Mouse (Mus musculus): ENCODE data around the gene Olfr1371. TPM values are rescaled to one million over a fixed set of nuclear protein-coding genes. Genes with fewer than 3 reads are reported as not detected.
A peak's percentile ranks its signal among the peaks of the same experiment; 100 is the strongest.

Olfr1371 gene
- total and polyA plus RNA-seq, 3 experiments: not detected

GRCm38 (mm10) chr11:52225986-52226599, 12.3 kb upstream of the Olfr1371 start:
- TF ChIP-seq CTCF (IDR thresholded peaks at IDR 0.05 in 2 of 3, conservative IDR thresholded peaks at IDR 0.05 in 1 of 3; ENCODE audit: control insufficient read depth in 1 of 3, insufficient read depth in 1 of 3, low read depth in 2 of 3, low read length in 3 of 3, poor library complexity in 1 of 3, severe bottlenecking in 1 of 3) (peak in 2 of 3 experiments; percentile 22 to 30; a peak in 2 of 6 replicates), KAT2A (conservative IDR thresholded peaks at IDR 0.05; ENCODE audit: low read depth, low read length) (no peak), MAX (IDR thresholded peaks at IDR 0.05; ENCODE audit: low read length) (no peak), E2F4 (IDR thresholded peaks at IDR 0.05; ENCODE audit: borderline replicate concordance, low read depth, low read length) (no peak), POLR2AphosphoS5 (IDR thresholded peaks at IDR 0.05; ENCODE audit: borderline replicate concordance, low read depth, low read length) (no peak), SMC3 (IDR thresholded peaks at IDR 0.05; ENCODE audit: low read depth, low read length) (peak; percentile 31; the same call in 1 of the 2 replicates), ZNF384 (IDR thresholded peaks at IDR 0.05; ENCODE audit: low read depth, low read length) (peak; percentile 75), RAD21 (IDR thresholded peaks at IDR 0.05; ENCODE audit: low read depth, low read length) (peak; percentile 9), CHD1 (IDR thresholded peaks at IDR 0.05; ENCODE audit: low read depth, low read length) (no peak)
- Histone ChIP-seq H3K9ac (ENCODE audit: control insufficient read depth, low read depth, low read length, poor library complexity, severe bottlenecking) (no peak overlapping the region), H3K27ac (ENCODE audit: control insufficient read depth, low read depth, low read length) (no peak overlapping the region), H3K79me2 (ENCODE audit: control insufficient read depth, insufficient read depth, low read length, poor library complexity) (no peaks in the 10 kb centered on the region), H3K9me3 (replicated peaks; ENCODE audit: insufficient read depth, low read length) (no peaks in the 10 kb centered on the region), H3K36me3 (ENCODE audit: control insufficient read depth in 1 of 2, insufficient read depth in 2 of 2, low read length in 2 of 2) (peaks cover 0 to 15% of the 10 kb centered on the region in 2 experiments; a peak in 2 of 4 replicates), H3K4me1 (ENCODE audit: control insufficient read depth in 1 of 2, insufficient read depth in 2 of 2, low read length in 2 of 2) (peaks cover 14 to 29% of the 10 kb centered on the region in 2 experiments), H3K4me3 (ENCODE audit: control insufficient read depth in 1 of 2, insufficient read depth in 1 of 2, low read depth in 2 of 2, low read length in 2 of 2) (no peak overlapping the region), H3K27me3 (ENCODE audit: control insufficient read depth in 1 of 2, insufficient read depth in 2 of 2, low read length in 2 of 2) (no peaks in the 10 kb centered on the region)
- DNase-seq (ENCODE audit: low read depth, low spot score): peak; percentile 13

GRCm38 (mm10) chr11:52223968-52224682, 10.3 kb upstream of the Olfr1371 start:
- peak overlapping the region; percentile 47 to 89 for H3K4me3 ChIP-seq (ENCODE audit: control insufficient read depth in 1 of 2, insufficient read depth in 1 of 2, low read depth in 2 of 2, low read length in 2 of 2)
- no peaks in the 10 kb centered on the region for H3K27me3 ChIP-seq (ENCODE audit: control insufficient read depth in 1 of 2, insufficient read depth in 2 of 2, low read length in 2 of 2)
- H3K9me3 ChIP-seq (replicated peaks; ENCODE audit: insufficient read depth, low read length): no peaks in the 10 kb centered on the region
- H3K79me2 ChIP-seq (ENCODE audit: control insufficient read depth, insufficient read depth, low read length, poor library complexity): no peaks in the 10 kb centered on the region
- no peak overlapping the region for H3K27ac ChIP-seq (ENCODE audit: control insufficient read depth, low read depth, low read length)
- peaks cover 12 to 22% of the 10 kb centered on the region in 2 experiments for H3K4me1 ChIP-seq (ENCODE audit: control insufficient read depth in 1 of 2, insufficient read depth in 2 of 2, low read length in 2 of 2)
- DNase-seq (ENCODE audit: low read depth, low spot score): peak; percentile 92
- H3K9ac ChIP-seq (ENCODE audit: control insufficient read depth, low read depth, low read length, poor library complexity, severe bottlenecking): peak overlapping the region; percentile 15; the same call in 1 of the 2 replicates
- H3K36me3 ChIP-seq (ENCODE audit: control insufficient read depth in 1 of 2, insufficient read depth in 2 of 2, low read length in 2 of 2): peaks cover 0 to 13% of the 10 kb centered on the region in 2 experiments; a peak in 2 of 4 replicates
- 0 out of 2 replicates have a peak, but pooled peaks have one; percentile 35 for TF ChIP-seq ETS1 (IDR thresholded peaks at IDR 0.05; ENCODE audit: low read depth, low read length)
- TF ChIP-seq ZC3H11A (IDR thresholded peaks at IDR 0.05; ENCODE audit: low read depth, low read length): no peak
- TF ChIP-seq CHD2 (IDR thresholded peaks at IDR 0.05; ENCODE audit: low read length): no peak; the same call in 1 of the 2 replicates
- no peak for TF ChIP-seq RCOR1 (IDR thresholded peaks at IDR 0.05; ENCODE audit: low read depth, low read length)
- TF ChIP-seq JUND (IDR thresholded peaks at IDR 0.05; ENCODE audit: low read depth, low read length): no peak
- no peak for TF ChIP-seq UBTF (IDR thresholded peaks at IDR 0.05; ENCODE audit: borderline replicate concordance, insufficient read depth, low read depth, low read length)
- TF ChIP-seq POLR2AphosphoS2 (IDR thresholded peaks at IDR 0.05; ENCODE audit: low read length): no peak
- no peak for TF ChIP-seq NELFE (IDR thresholded peaks at IDR 0.05; ENCODE audit: low read depth, low read length)
- TF ChIP-seq NRF1 (IDR thresholded peaks at IDR 0.05; ENCODE audit: insufficient read depth, low read depth, low read length, poor library complexity, severe bottlenecking): no peak
- TF ChIP-seq HCFC1 (IDR thresholded peaks at IDR 0.05; ENCODE audit: low read depth, low read length): 0 out of 2 replicates have a peak, but pooled peaks have one; percentile 37
- TF ChIP-seq ZKSCAN1 (IDR thresholded peaks at IDR 0.05; ENCODE audit: low read depth, low read length): no peak
- 0 out of 2 replicates have a peak, but pooled peaks have one; percentile 10 for TF ChIP-seq USF1 (IDR thresholded peaks at IDR 0.05; ENCODE audit: low read depth, low read length)
- 0 out of 2 replicates have a peak, but pooled peaks have one; percentile 15 for TF ChIP-seq MAFK (IDR thresholded peaks at IDR 0.05; ENCODE audit: borderline replicate concordance, low read depth, low read length)
- no peak for TF ChIP-seq POLR2AphosphoS5 (IDR thresholded peaks at IDR 0.05; ENCODE audit: borderline replicate concordance, low read depth, low read length)
- no peak for TF ChIP-seq POLR2A (IDR thresholded peaks at IDR 0.05; ENCODE audit: control insufficient read depth in 1 of 2, insufficient read depth in 1 of 2, low read depth in 1 of 2, low read length in 2 of 2, poor library complexity in 1 of 2)
- TF ChIP-seq SMC3 (IDR thresholded peaks at IDR 0.05; ENCODE audit: low read depth, low read length): no peak
- TF ChIP-seq MXI1 (IDR thresholded peaks at IDR 0.05; ENCODE audit: low read depth, low read length): 0 out of 2 replicates have a peak, but pooled peaks have one; percentile 12
- TF ChIP-seq MAZ (IDR thresholded peaks at IDR 0.05; ENCODE audit: low read depth, low read length): peak; percentile 42; the same call in 1 of the 2 replicates
- TF ChIP-seq CHD1 (IDR thresholded peaks at IDR 0.05; ENCODE audit: low read depth, low read length): no peak
- TF ChIP-seq RAD21 (IDR thresholded peaks at IDR 0.05; ENCODE audit: low read depth, low read length): no peak
- no peak for TF ChIP-seq TCF12 (IDR thresholded peaks at IDR 0.05; ENCODE audit: low read depth, low read length)
- no peak for TF ChIP-seq KAT2A (conservative IDR thresholded peaks at IDR 0.05; ENCODE audit: low read depth, low read length)
- TF ChIP-seq MEF2A (IDR thresholded peaks at IDR 0.05; ENCODE audit: extremely low read depth, insufficient replicate concordance, low read depth, low read length, poor library complexity, severe bottlenecking): no peak
- peak; percentile 71 for TF ChIP-seq SIN3A (IDR thresholded peaks at IDR 0.05; ENCODE audit: low read length)
